ENCODE assay signal across 9 mouse cellular contexts in genomic region chr2:29237623-29238022, GRCm38 (mm10). TPM values are rescaled to one million over a fixed set of nuclear protein-coding genes. Genes with fewer than 3 reads are reported as not detected.
DNase-seq lines count a peak whose midpoint lies in the region; ATAC-seq lines count a peak whose summit lies in the region.
"Had no signal": no experiment of that assay in that cellular context is flagged by ENCODE, and none has a peak within 500 bp of the region (broad histone marks: within the 10 kb centered on the region; RNA-seq: fewer than 3 reads in every experiment).

No protein-coding gene starts in this region.

- H3K27me3 ChIP-seq in liver, embryonic 12.5 days (replicated peaks): peaks cover 42% of the 10 kb centered on the region; the same call in 1 of the 2 replicates

- DNase-seq in liver (peak; percentile 57), NIH3T3 (ENCODE audit: low read depth) (peak; percentile 59)
- DNase-seq in cerebellum, adult 8-10 months: peak; percentile 90
- peak; percentile 47 to 67 for DNase-seq in gastrocnemius, postnatal 4 days (ENCODE audit: low spot score in 2 of 2)
- peak; percentile 66 to 80 for DNase-seq in left cerebral cortex, postnatal 14 days (ENCODE audit: low spot score in 2 of 2)
- DNase-seq in urinary bladder, postnatal 25 days (ENCODE audit: low spot score): peak; percentile 63

- no peak for ATAC-seq in liver, embryonic 12.5 days
- peak; percentile 33; the same call in 1 of the 2 replicates for ATAC-seq in neutrophil, adult 5-6 weeks (ENCODE audit: extremely low read depth, insufficient number of reproducible peaks, low FRiP score, poor library complexity, severe bottlenecking)

- H3K27ac ChIP-seq in liver, embryonic 12.5 days: no peak overlapping the region
- H3K27ac ChIP-seq: macrophage had no signal

- no peaks in the 10 kb centered on the region for H3K36me3 ChIP-seq in liver, embryonic 12.5 days

- no peak overlapping the region for H3K4me3 ChIP-seq in liver, embryonic 12.5 days

- WGBS in liver, embryonic 12.5 days (ENCODE audit: insufficient replicate concordance): 15% methylated on average over 4 of the region's 4 CpGs

- H3K4me2 ChIP-seq in liver, embryonic 12.5 days: no peak overlapping the region

- H3K4me1 ChIP-seq in liver, embryonic 12.5 days: no peaks in the 10 kb centered on the region

- H3K9ac ChIP-seq in liver, embryonic 12.5 days: no peak overlapping the region

- intact Hi-C loops in left cerebral cortex, postnatal 14 days (cut with DNase I): loop anchor here (2.0 kb wide), 1 partner anchor 37 kb away; no protein-coding TSS in a partner anchor

- H3K9me3 ChIP-seq in liver, embryonic 12.5 days (replicated peaks): no peaks in the 10 kb centered on the region

RNA-seq across cellular contexts. Expression of gene Ntng2, which starts 15.2 kb away (rescaled TPM):
- polyA plus RNA-seq in liver, embryonic 12.5 days (2016; fragmentation: Nextera tagmentation; extraction: Ambion mirVana): 0.14 TPM in 1 of 2 replicates, not detected in the other
- total RNA-seq in gastrocnemius, postnatal 4 days (2021): 10 to 100 TPM; 11.3 to 13.0 TPM
- 100 to 1,000 TPM; 107 TPM for total RNA-seq in left cerebral cortex, postnatal 14 days (2021)
- 18.9 and 40.1 TPM in 2 replicates for total RNA-seq in neutrophil, adult 5-6 weeks (2017)
